Mouse (Mus musculus): Measurements from ENCODE around the gene Myoz1. TPM values are rescaled to one million over a fixed set of nuclear protein-coding genes. Genes with fewer than 3 reads are reported as not detected.

Gene Myoz1
- polyA plus RNA-seq, 1 experiment from 2014 or later, result not detected

- no peak overlapping the region for H3K4me2 ChIP-seq (replicated peaks; ENCODE audit: low read depth)
- H3K27ac ChIP-seq (ENCODE audit: low read depth, low read length), result no peak overlapping the region
- no peaks in the 10 kb centered on the region for H3K9me3 ChIP-seq (ENCODE audit: control insufficient read depth)
- no peak for ATAC-seq
- H3K36me3 ChIP-seq (ENCODE audit: control insufficient read depth, insufficient read depth), result peaks cover 53% of the 10 kb centered on the region
- no peak overlapping the region for H3K9ac ChIP-seq (ENCODE audit: low read depth, low read length)
- 88% methylated on average over 10 of the region's 10 CpGs for WGBS
- H3K4me1 ChIP-seq (replicated peaks; ENCODE audit: control insufficient read depth, insufficient read depth, low read length), result peaks cover 6% of the 10 kb centered on the region; the same call in 1 of the 2 replicates
- no peak for TF ChIP-seq CTCF (IDR thresholded peaks at IDR 0.05; ENCODE audit: low read depth)
- H3K4me3 ChIP-seq (ENCODE audit: low read depth, low read length), result no peak overlapping the region
- H3K27me3 ChIP-seq (replicated peaks; ENCODE audit: control insufficient read depth, insufficient read depth, low read length), result no peaks in the 10 kb centered on the region
Measured at GRCm38 (mm10) chr14:20693589-20694101, 37.3 kb upstream of the Myoz1 start.

GRCm38 (mm10) chr14:20691772-20692171, 35.4 kb upstream of the Myoz1 start:
- no peaks in the 10 kb centered on the region for H3K9me3 ChIP-seq (ENCODE audit: control insufficient read depth)
- no peak for TF ChIP-seq CTCF (IDR thresholded peaks at IDR 0.05; ENCODE audit: low read depth)
- peaks cover 72% of the 10 kb centered on the region for H3K36me3 ChIP-seq (ENCODE audit: control insufficient read depth, insufficient read depth)
- WGBS, result 83% methylated on average over 6 of the region's 6 CpGs
- H3K27me3 ChIP-seq (replicated peaks; ENCODE audit: control insufficient read depth, insufficient read depth, low read length), result no peaks in the 10 kb centered on the region
- H3K4me3 ChIP-seq (ENCODE audit: low read depth, low read length), result no peak overlapping the region
- H3K4me2 ChIP-seq (replicated peaks; ENCODE audit: low read depth), result no peak overlapping the region
- no peak overlapping the region for H3K9ac ChIP-seq (ENCODE audit: low read depth, low read length)
- peaks cover 6% of the 10 kb centered on the region; the same call in 1 of the 2 replicates for H3K4me1 ChIP-seq (replicated peaks; ENCODE audit: control insufficient read depth, insufficient read depth, low read length)
- ATAC-seq, result no peak
- no peak overlapping the region for H3K27ac ChIP-seq (ENCODE audit: low read depth, low read length)

GRCm38 (mm10) chr14:20689009-20689408, 32.7 kb upstream of the Myoz1 start:
- WGBS, result 78% methylated on average over 2 of the region's 2 CpGs
- Histone ChIP-seq H3K27me3 (replicated peaks; ENCODE audit: control insufficient read depth, insufficient read depth, low read length) (no peaks in the 10 kb centered on the region), H3K36me3 (ENCODE audit: control insufficient read depth, insufficient read depth) (peaks cover 99% of the 10 kb centered on the region), H3K4me2 (replicated peaks; ENCODE audit: low read depth) (no peak overlapping the region), H3K27ac (ENCODE audit: low read depth, low read length) (0 out of 2 replicates have a peak overlapping the region, but pooled peaks have one; percentile 1), H3K4me1 (replicated peaks; ENCODE audit: control insufficient read depth, insufficient read depth, low read length) (no peaks in the 10 kb centered on the region), H3K9me3 (ENCODE audit: control insufficient read depth) (no peaks in the 10 kb centered on the region), H3K4me3 (ENCODE audit: low read depth, low read length) (no peak overlapping the region), H3K9ac (ENCODE audit: low read depth, low read length) (no peak overlapping the region)
- ATAC-seq, result no peak
- no peak for TF ChIP-seq CTCF (IDR thresholded peaks at IDR 0.05; ENCODE audit: low read depth)

- 98% methylated on average over 3 of the region's 3 CpGs for WGBS
- Histone ChIP-seq H3K9me3 (ENCODE audit: control insufficient read depth) (no peaks in the 10 kb centered on the region), H3K4me3 (ENCODE audit: low read depth, low read length) (no peak overlapping the region), H3K27ac (ENCODE audit: low read depth, low read length) (no peak overlapping the region), H3K4me2 (replicated peaks; ENCODE audit: low read depth) (no peak overlapping the region), H3K4me1 (replicated peaks; ENCODE audit: control insufficient read depth, insufficient read depth, low read length) (no peaks in the 10 kb centered on the region), H3K9ac (ENCODE audit: low read depth, low read length) (no peak overlapping the region), H3K36me3 (ENCODE audit: control insufficient read depth, insufficient read depth) (peaks cover 98% of the 10 kb centered on the region), H3K27me3 (replicated peaks; ENCODE audit: control insufficient read depth, insufficient read depth, low read length) (no peaks in the 10 kb centered on the region)
- no peak for TF ChIP-seq CTCF (IDR thresholded peaks at IDR 0.05; ENCODE audit: low read depth)
- no peak for ATAC-seq
Measured at GRCm38 (mm10) chr14:20686576-20686975, 30.2 kb upstream of the Myoz1 start.

- ATAC-seq, result no peak; the same call in 1 of the 2 replicates
- H3K36me3 ChIP-seq (ENCODE audit: control insufficient read depth, insufficient read depth), result peaks cover 95% of the 10 kb centered on the region
- WGBS, result 65% methylated on average over 3 of the region's 3 CpGs
Measured at GRCm38 (mm10) chr14:20682498-20682897, 26.2 kb upstream of the Myoz1 start.

GRCm38 (mm10) chr14:20681742-20682141, 25.4 kb upstream of the Myoz1 start:
- 94% methylated on average over 2 of the region's 2 CpGs for WGBS
- H3K9ac ChIP-seq (ENCODE audit: low read depth, low read length), result no peak overlapping the region
- no peak overlapping the region for H3K4me2 ChIP-seq (replicated peaks; ENCODE audit: low read depth)
- no peak overlapping the region for H3K27ac ChIP-seq (ENCODE audit: low read depth, low read length)
- ATAC-seq, result no peak
- no peaks in the 10 kb centered on the region for H3K9me3 ChIP-seq (ENCODE audit: control insufficient read depth)
- no peak for TF ChIP-seq CTCF (IDR thresholded peaks at IDR 0.05; ENCODE audit: low read depth)
- no peaks in the 10 kb centered on the region for H3K27me3 ChIP-seq (replicated peaks; ENCODE audit: control insufficient read depth, insufficient read depth, low read length)
- H3K4me3 ChIP-seq (ENCODE audit: low read depth, low read length), result no peak overlapping the region
- no peaks in the 10 kb centered on the region for H3K4me1 ChIP-seq (replicated peaks; ENCODE audit: control insufficient read depth, insufficient read depth, low read length)
- peaks cover 93% of the 10 kb centered on the region for H3K36me3 ChIP-seq (ENCODE audit: control insufficient read depth, insufficient read depth)

More at GRCm38 (mm10) chr14:20682498-20682897, 26.2 kb upstream of the Myoz1 start:
- no peak overlapping the region for H3K27ac ChIP-seq (ENCODE audit: low read depth, low read length)
- no peaks in the 10 kb centered on the region for H3K4me1 ChIP-seq (replicated peaks; ENCODE audit: control insufficient read depth, insufficient read depth, low read length)
- no peak overlapping the region for H3K4me2 ChIP-seq (replicated peaks; ENCODE audit: low read depth)
- no peaks in the 10 kb centered on the region for H3K9me3 ChIP-seq (ENCODE audit: control insufficient read depth)
- TF ChIP-seq CTCF (IDR thresholded peaks at IDR 0.05; ENCODE audit: low read depth), result no peak
- no peak overlapping the region for H3K9ac ChIP-seq (ENCODE audit: low read depth, low read length)
- H3K27me3 ChIP-seq (replicated peaks; ENCODE audit: control insufficient read depth, insufficient read depth, low read length), result no peaks in the 10 kb centered on the region
- H3K4me3 ChIP-seq (ENCODE audit: low read depth, low read length), result no peak overlapping the region
